Mouse (Mus musculus): Measurements from ENCODE around the gene Rbm15b.
A peak's percentile ranks its signal among the peaks of the same experiment; 100 is the strongest.

The Rbm15b gene

GRCm38 (mm10) chr9:106884306-106884705, 2.9 kb downstream of the Rbm15b start:
- DNase-seq = peak; percentile 29

- DNase-seq = no peak
Observed at GRCm38 (mm10) chr9:106883085-106883484, 4.1 kb downstream of the Rbm15b start.

- DNase-seq = no peak
Observed at GRCm38 (mm10) chr9:106882176-106882575, 5.1 kb downstream of the Rbm15b start.

- no peak for DNase-seq
Observed at GRCm38 (mm10) chr9:106881071-106881755, 6.0 kb downstream of the Rbm15b start.

- DNase-seq = no peak
Observed at GRCm38 (mm10) chr9:106879471-106879870, 7.8 kb downstream of the Rbm15b start.

GRCm38 (mm10) chr9:106876666-106877065, 10.6 kb downstream of the Rbm15b start:
- DNase-seq = no peak

GRCm38 (mm10) chr9:106874216-106874615, 13.0 kb downstream of the Rbm15b start:
- no peak for DNase-seq

GRCm38 (mm10) chr9:106858036-106858435, 29.2 kb downstream of the Rbm15b start:
- no peak for DNase-seq

- no peak for DNase-seq
Observed at GRCm38 (mm10) chr9:106856664-106857063, 30.6 kb downstream of the Rbm15b start.

GRCm38 (mm10) chr9:106842800-106843199, 44.4 kb downstream of the Rbm15b start:
- no peak for DNase-seq

GRCm38 (mm10) chr9:106840569-106840968, 46.7 kb downstream of the Rbm15b start:
- DNase-seq = no peak
